Mouse (Mus musculus): ENCODE measurements around the gene Acot3. TPM values are rescaled to one million over a fixed set of nuclear protein-coding genes. Genes with fewer than 3 reads are reported as not detected.

Acot3 gene
- total RNA-seq, 2 experiments from 2014 or later = 2.7 to 4.0 TPM

DNA sequence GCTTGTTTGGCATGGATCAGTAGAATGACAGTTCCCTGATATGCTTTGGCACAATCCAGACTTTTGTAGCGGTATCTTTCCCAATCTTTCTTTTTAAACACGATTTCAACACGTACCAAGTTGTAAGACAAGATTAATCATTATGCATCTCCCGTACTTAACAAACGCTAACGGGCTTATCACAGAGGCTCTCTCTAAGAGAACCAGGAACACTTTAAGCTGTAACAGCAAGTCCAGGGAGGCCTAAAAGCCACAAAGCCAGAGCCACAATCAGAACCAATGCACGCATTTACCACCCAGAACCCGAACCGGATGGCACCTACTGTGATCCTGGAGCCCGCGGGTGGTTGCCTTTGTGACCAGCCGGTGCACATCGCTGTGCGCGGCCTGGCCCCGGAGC lies 1.2 kb downstream of the Acot3 start:
- Histone ChIP-seq H3K4me3 (peak overlapping the region; percentile 58), H3K27ac (peak overlapping the region; percentile 40; the same call in 1 of the 2 replicates)
- TF ChIP-seq CTCF (conservative IDR thresholded peaks at IDR 0.05) = no peak
- no peak for DNase-seq (ENCODE audit: low spot score in 2 of 2)

- DNase-seq (ENCODE audit: low spot score in 2 of 2) = peak in 1 of 2 experiments; percentile 35
- peak overlapping the region; percentile 39; the same call in 1 of the 2 replicates for H3K27ac ChIP-seq
- TF ChIP-seq CTCF (conservative IDR thresholded peaks at IDR 0.05) = peak; percentile 29; the same call in 1 of the 2 replicates
These were observed 1.9 kb downstream of the Acot3 start for GRCm38 (mm10) chr12:84053679-84054391.

DNA sequence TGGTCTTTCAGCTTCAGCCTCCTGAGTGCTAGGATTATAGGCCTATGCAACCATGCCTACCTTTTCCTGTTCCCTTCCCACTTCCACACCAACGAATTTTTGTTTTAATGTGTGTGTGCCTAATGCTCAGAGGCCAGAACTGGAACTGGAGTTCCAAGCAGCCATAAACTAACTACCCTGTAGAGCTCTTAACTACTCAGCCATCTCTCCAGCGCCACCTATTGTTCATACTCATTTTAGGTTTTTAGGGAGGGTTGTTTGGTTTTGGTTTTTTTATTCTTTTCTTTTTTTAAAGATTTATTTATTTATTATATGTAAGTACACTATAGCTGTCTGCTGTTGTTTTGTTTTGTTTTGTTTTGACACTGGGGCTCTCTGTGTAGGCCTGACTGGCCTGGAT lies 9.0 kb downstream of the Acot3 start:
- no peak overlapping the region for H3K27ac ChIP-seq
- peak in 1 of 2 experiments; percentile 42 for DNase-seq (ENCODE audit: low spot score in 2 of 2)
- no peak overlapping the region for H3K4me3 ChIP-seq
- peak; percentile 80 for TF ChIP-seq CTCF (conservative IDR thresholded peaks at IDR 0.05)

More at GRCm38 (mm10) chr12:84053679-84054391, 1.9 kb downstream of the Acot3 start:
- H3K4me3 ChIP-seq = peak overlapping the region; percentile 58

DNA sequence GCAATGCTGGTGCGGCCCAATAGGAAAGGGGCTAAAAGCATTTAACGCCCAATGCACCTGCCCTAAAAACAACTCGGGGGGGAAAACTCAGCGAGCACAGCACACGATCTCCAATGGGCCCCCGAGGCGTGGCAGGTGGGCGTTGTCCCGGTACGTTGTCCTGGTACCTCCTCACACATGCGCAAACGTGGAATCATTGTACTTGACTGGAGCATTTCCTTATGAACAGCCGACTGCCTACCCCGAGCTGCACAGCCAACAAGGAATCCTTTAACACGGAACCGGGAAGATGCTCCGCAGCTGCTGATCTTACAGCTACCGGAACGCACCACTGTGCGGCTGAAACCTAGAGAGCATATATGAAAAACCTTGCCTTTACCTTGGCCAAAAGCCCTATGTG lies 10.4 kb downstream of the Acot3 start:
- no peak for DNase-seq (ENCODE audit: low spot score in 2 of 2)
- Histone ChIP-seq H3K27ac (no peak overlapping the region), H3K4me3 (no peak overlapping the region)
- TF ChIP-seq CTCF (conservative IDR thresholded peaks at IDR 0.05) = no peak

- peak; percentile 63 for TF ChIP-seq CTCF (conservative IDR thresholded peaks at IDR 0.05)
- H3K4me3 ChIP-seq = no peak overlapping the region
- H3K27ac ChIP-seq = no peak overlapping the region
- no peak for DNase-seq (ENCODE audit: low spot score in 2 of 2)
These were observed 11.3 kb downstream of the Acot3 start for GRCm38 (mm10) chr12:84063228-84063627.

DNA sequence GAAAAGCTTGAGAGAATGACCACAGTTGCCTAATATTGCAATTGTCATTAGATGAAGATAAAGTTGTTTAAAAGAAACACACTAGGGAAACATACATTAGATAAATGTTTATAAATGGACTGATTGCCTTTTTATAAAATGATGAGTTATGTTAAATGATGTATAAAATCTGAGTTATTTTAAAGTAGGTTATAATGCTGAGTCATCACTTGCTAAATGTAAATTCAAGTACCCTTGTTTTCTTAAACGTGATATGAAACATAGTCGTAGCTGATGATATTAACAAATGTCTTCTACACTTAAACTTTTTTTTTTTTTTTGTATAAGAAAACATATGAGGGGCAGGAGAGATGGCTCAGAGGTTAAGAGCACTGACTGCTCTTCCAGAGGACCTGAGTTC lies 11.9 kb downstream of the Acot3 start:
- DNase-seq (ENCODE audit: low spot score in 2 of 2) = no peak
- no peak overlapping the region for H3K27ac ChIP-seq
- TF ChIP-seq CTCF (conservative IDR thresholded peaks at IDR 0.05) = no peak
- no peak overlapping the region for H3K4me3 ChIP-seq

DNA sequence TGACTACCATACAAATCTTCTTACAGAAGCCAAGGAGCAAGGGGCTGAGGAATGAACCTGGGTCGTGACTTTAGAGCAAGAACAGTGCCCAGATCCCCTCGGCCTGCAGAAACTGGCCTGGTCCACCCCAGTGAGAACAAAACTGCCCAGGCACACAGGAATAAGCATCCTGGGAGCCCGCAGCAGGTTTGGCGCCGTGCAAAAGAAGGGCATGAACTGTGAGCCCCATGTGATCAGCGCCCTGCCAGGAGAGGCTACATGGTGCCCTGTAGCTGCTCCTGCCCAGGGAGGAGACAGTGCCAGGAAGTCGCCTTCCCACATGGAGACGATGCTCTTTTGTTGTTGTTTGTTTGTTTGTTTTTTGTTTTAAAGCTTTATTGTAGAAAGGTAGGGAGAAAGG lies 12.7 kb downstream of the Acot3 start:
- DNase-seq (ENCODE audit: low spot score in 2 of 2) = no peak
- Histone ChIP-seq H3K27ac (no peak overlapping the region), H3K4me3 (no peak overlapping the region)
- no peak for TF ChIP-seq CTCF (conservative IDR thresholded peaks at IDR 0.05)

DNA sequence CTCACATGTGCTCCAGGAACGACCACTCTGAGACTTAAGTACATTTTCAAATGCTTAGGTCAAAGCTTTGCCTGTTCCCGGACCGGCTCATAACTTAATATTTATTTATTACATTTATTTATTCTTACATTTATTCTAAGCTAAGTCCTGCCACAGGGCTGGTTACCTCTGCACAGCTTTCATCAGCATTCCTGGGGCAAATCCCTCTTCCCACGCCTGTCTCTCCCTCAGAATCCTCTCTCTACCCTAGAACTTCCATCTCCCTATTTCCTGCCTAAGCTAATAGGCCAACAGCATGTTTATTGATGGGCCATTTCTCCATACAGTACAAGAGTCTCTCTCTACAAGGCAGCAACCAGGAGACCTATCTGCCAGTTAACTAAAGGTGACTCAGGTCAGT lies 15.8 kb downstream of the Acot3 start:
- H3K4me3 ChIP-seq = no peak overlapping the region
- TF ChIP-seq CTCF (conservative IDR thresholded peaks at IDR 0.05) = no peak
- no peak overlapping the region for H3K27ac ChIP-seq
- DNase-seq (ENCODE audit: low spot score in 2 of 2) = no peak

- TF ChIP-seq CTCF (conservative IDR thresholded peaks at IDR 0.05) = no peak
- H3K4me3 ChIP-seq = no peak overlapping the region
- H3K27ac ChIP-seq = no peak overlapping the region
- no peak for DNase-seq (ENCODE audit: low spot score in 2 of 2)
These were observed 16.4 kb downstream of the Acot3 start for GRCm38 (mm10) chr12:84068296-84068695.

DNA sequence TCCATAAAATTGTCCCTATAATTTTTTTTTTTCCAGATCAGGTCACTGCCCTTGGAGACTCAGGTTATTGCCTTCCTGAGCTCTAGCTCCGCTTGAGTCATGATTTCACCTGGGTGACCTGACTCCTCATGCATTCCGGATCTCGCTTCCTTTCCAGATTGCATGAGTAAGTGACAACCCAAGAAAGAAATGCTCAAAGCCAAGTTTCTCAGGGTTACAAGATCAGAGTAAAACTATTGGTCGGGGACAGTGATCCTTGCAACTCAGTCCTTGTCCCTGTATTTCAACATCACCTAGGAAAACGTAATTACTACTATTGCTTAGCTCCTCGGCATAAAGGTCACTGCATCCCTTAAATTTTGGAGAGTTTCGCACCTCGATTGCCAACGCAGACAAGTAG lies 17.0 kb downstream of the Acot3 start, which contains the start of gene Acot5:
Gene Acot5 (plus strand): TSS at position 340 of the 400 bp plus-strand sequence.
- no peak for TF ChIP-seq CTCF (conservative IDR thresholded peaks at IDR 0.05)
- Histone ChIP-seq H3K4me3 (peak within 1 kb of the TSS; percentile 53), H3K27ac (peak within 1 kb of the TSS; percentile 82)
- DNase-seq (ENCODE audit: low spot score in 2 of 2) = no peak

- H3K27ac ChIP-seq = peak overlapping the region; percentile 82
- peak in 1 of 2 experiments; percentile 43 for DNase-seq (ENCODE audit: low spot score in 2 of 2)
- H3K4me3 ChIP-seq = peak overlapping the region; percentile 53
These were observed 17.6 kb downstream of the Acot3 start for GRCm38 (mm10) chr12:84069582-84069981.

DNA sequence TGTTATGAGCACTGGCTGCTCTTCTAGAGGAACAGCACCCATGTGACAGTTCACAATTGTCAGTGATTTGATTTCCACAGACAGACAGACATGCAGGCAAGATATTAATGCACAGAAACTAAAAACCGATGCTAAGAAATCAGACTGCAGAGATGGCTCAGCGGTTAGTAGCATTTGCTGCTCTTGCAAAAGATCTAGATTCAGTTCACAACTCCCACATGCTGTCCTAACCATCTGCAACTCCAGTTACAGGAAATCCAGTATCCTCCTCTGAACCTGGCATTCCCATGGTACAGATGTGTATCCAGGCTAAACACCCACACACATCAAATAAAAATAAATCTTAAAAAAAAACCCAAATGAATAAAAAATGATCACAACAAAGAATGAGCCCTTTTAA lies 19.8 kb downstream of the Acot3 start:
- DNase-seq (ENCODE audit: low spot score in 2 of 2) = peak; percentile 53 to 71
- no peak for TF ChIP-seq CTCF (conservative IDR thresholded peaks at IDR 0.05)
- no peak overlapping the region; the same call in 1 of the 2 replicates for H3K4me3 ChIP-seq
- H3K27ac ChIP-seq = peak overlapping the region; percentile 69

DNA sequence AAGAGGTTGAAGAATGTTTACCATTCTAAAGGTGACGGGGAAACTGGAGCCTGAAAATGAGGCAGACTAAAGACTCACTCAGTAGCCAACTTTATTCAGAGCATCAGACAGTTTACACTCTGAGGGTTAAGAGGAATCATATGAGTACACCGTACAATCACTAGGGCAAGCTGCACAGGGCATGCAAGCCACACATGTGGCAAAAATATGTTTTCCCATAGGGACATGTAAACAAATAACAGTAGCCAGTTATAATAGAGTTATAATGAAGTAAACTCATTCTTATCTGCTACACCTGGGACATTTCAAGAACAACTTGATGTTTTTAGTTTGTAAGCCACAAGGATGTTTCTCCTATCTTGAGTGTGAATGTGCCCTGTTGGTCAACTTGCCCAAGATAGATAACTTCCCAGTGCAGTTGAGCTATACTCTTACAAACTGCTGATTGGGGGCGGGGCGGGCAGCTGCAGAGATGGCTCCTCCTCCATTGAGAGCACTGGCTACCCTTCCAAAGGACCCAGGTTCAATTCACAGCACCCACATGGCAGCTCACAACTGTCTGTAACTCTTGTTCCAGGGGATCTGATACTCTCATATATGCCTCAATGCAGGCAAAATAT lies 25.5 kb downstream of the Acot3 start:
- no peak overlapping the region for H3K27ac ChIP-seq
- DNase-seq (ENCODE audit: low spot score in 2 of 2) = no peak
- TF ChIP-seq CTCF (conservative IDR thresholded peaks at IDR 0.05) = no peak
- no peak overlapping the region for H3K4me3 ChIP-seq

DNA sequence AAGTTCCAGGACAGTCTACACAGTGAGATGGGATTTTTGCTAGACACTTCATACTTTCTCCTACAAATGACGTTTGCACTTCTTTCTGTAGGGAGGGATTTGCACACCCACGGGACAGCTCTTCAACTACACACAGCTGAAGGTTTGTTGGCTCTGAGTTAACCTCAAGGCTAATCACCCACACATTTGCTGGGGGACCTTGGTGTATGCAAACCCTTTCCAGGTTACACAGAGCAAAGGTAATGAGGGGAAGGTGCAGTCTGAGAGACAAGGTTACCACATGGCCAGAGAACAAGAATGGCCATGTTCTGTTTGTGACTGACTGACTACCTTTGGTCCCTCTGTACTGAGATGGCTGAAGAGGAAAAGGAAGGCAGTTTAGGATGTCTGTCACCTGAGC lies 31.9 kb downstream of the Acot3 start:
- no peak for TF ChIP-seq CTCF (conservative IDR thresholded peaks at IDR 0.05)
- H3K27ac ChIP-seq = no peak overlapping the region
- H3K4me3 ChIP-seq = no peak overlapping the region
- DNase-seq (ENCODE audit: low spot score in 2 of 2) = no peak
